Mouse (Mus musculus): ENCODE data around the gene Zdhhc22. TPM values are rescaled to one million over a fixed set of nuclear protein-coding genes. Genes with fewer than 3 reads are reported as not detected.

The Zdhhc22 gene
- polyA plus RNA-seq, 1 experiment from 2014 or later = 0.82 TPM

GRCm38 (mm10) chr12:87023456-87023855 lies 33.2 kb upstream of the Zdhhc22 start:
- no peaks in the 10 kb centered on the region for H3K36me3 ChIP-seq (ENCODE audit: control insufficient read depth, insufficient read depth, low read length)
- H3K27me3 ChIP-seq (ENCODE audit: control insufficient read depth, insufficient read depth, low read length) = peaks cover 8% of the 10 kb centered on the region
- H3K9ac ChIP-seq (ENCODE audit: low read depth, low read length) = no peak overlapping the region
- DNase-seq (ENCODE audit: low spot score) (no peak), ATAC-seq (ENCODE audit: low FRiP score) (no peak)
- peaks cover 4% of the 10 kb centered on the region; the same call in 1 of the 2 replicates for H3K4me1 ChIP-seq (replicated peaks; ENCODE audit: control insufficient read depth, insufficient read depth, low read length)
- no peak overlapping the region for H3K27ac ChIP-seq (ENCODE audit: low read depth, low read length)
- 90% methylated on average over 3 of the region's 3 CpGs for WGBS
- no peak overlapping the region for H3K4me3 ChIP-seq (ENCODE audit: low read depth, low read length)
- H3K4me2 ChIP-seq (replicated peaks; ENCODE audit: low read depth, low read length) = no peak overlapping the region
- no peaks in the 10 kb centered on the region for H3K9me3 ChIP-seq (ENCODE audit: control insufficient read depth, low read length)

GRCm38 (mm10) chr12:87022006-87022405 lies 31.8 kb upstream of the Zdhhc22 start:
- 79% methylated on average over 2 of the region's 2 CpGs for WGBS
- peaks cover 4% of the 10 kb centered on the region; the same call in 1 of the 2 replicates for H3K4me1 ChIP-seq (replicated peaks; ENCODE audit: control insufficient read depth, insufficient read depth, low read length)
- no peak for DNase-seq (ENCODE audit: low spot score)

GRCm38 (mm10) chr12:87021040-87021439 lies 30.8 kb upstream of the Zdhhc22 start, which contains the start of gene Tmem63c:
Tmem63c (plus strand) TSS chr12:87021340.
- ATAC-seq (ENCODE audit: low FRiP score) (no peak), DNase-seq (ENCODE audit: low spot score) (no peak)
- no peak within 1 kb of the TSS for H3K27ac ChIP-seq (ENCODE audit: low read depth, low read length)
- H3K4me3 ChIP-seq (ENCODE audit: low read depth, low read length) = no peak within 1 kb of the TSS
- no peaks in the 10 kb centered on the region for H3K36me3 ChIP-seq (ENCODE audit: control insufficient read depth, insufficient read depth, low read length)
- no peak within 1 kb of the TSS for H3K4me2 ChIP-seq (replicated peaks; ENCODE audit: low read depth, low read length)
- 80% methylated on average over 6 of the region's 6 CpGs for WGBS
- no peak within 1 kb of the TSS for H3K9ac ChIP-seq (ENCODE audit: low read depth, low read length)
- H3K9me3 ChIP-seq (ENCODE audit: control insufficient read depth, low read length) = no peaks in the 10 kb centered on the region
- no peaks in the 10 kb centered on the region for H3K4me1 ChIP-seq (replicated peaks; ENCODE audit: control insufficient read depth, insufficient read depth, low read length)
- H3K27me3 ChIP-seq (ENCODE audit: control insufficient read depth, insufficient read depth, low read length) = no peaks in the 10 kb centered on the region

More at GRCm38 (mm10) chr12:87022006-87022405, 31.8 kb upstream of the Zdhhc22 start:
- Histone ChIP-seq H3K4me3 (ENCODE audit: low read depth, low read length) (no peak overlapping the region), H3K36me3 (ENCODE audit: control insufficient read depth, insufficient read depth, low read length) (no peaks in the 10 kb centered on the region), H3K9me3 (ENCODE audit: control insufficient read depth, low read length) (no peaks in the 10 kb centered on the region), H3K4me2 (replicated peaks; ENCODE audit: low read depth, low read length) (no peak overlapping the region), H3K27ac (ENCODE audit: low read depth, low read length) (no peak overlapping the region), H3K27me3 (ENCODE audit: control insufficient read depth, insufficient read depth, low read length) (peaks cover 4% of the 10 kb centered on the region; the same call in 1 of the 2 replicates), H3K9ac (ENCODE audit: low read depth, low read length) (no peak overlapping the region)
- no peak for ATAC-seq (ENCODE audit: low FRiP score)

- no peaks in the 10 kb centered on the region for H3K4me1 ChIP-seq (replicated peaks; ENCODE audit: control insufficient read depth, insufficient read depth, low read length)
- WGBS = 87% methylated on average over 2 of the region's 2 CpGs
- H3K27ac ChIP-seq (ENCODE audit: low read depth, low read length) = no peak overlapping the region
- DNase-seq (ENCODE audit: low spot score) (no peak), ATAC-seq (ENCODE audit: low FRiP score) (no peak)
- H3K27me3 ChIP-seq (ENCODE audit: control insufficient read depth, insufficient read depth, low read length) = no peaks in the 10 kb centered on the region
- H3K9me3 ChIP-seq (ENCODE audit: control insufficient read depth, low read length) = no peaks in the 10 kb centered on the region
- H3K4me2 ChIP-seq (replicated peaks; ENCODE audit: low read depth, low read length) = no peak overlapping the region
- H3K4me3 ChIP-seq (ENCODE audit: low read depth, low read length) = no peak overlapping the region
- no peak overlapping the region for H3K9ac ChIP-seq (ENCODE audit: low read depth, low read length)
- H3K36me3 ChIP-seq (ENCODE audit: control insufficient read depth, insufficient read depth, low read length) = no peaks in the 10 kb centered on the region
Observed at GRCm38 (mm10) chr12:87018756-87019155, 28.5 kb upstream of the Zdhhc22 start.

- Histone ChIP-seq H3K9ac (ENCODE audit: low read depth, low read length) (no peak overlapping the region), H3K4me1 (replicated peaks; ENCODE audit: control insufficient read depth, insufficient read depth, low read length) (no peaks in the 10 kb centered on the region), H3K36me3 (ENCODE audit: control insufficient read depth, insufficient read depth, low read length) (no peaks in the 10 kb centered on the region), H3K4me3 (ENCODE audit: low read depth, low read length) (no peak overlapping the region), H3K4me2 (replicated peaks; ENCODE audit: low read depth, low read length) (no peak overlapping the region), H3K27me3 (ENCODE audit: control insufficient read depth, insufficient read depth, low read length) (no peaks in the 10 kb centered on the region), H3K27ac (ENCODE audit: low read depth, low read length) (no peak overlapping the region), H3K9me3 (ENCODE audit: control insufficient read depth, low read length) (no peaks in the 10 kb centered on the region)
- ATAC-seq (ENCODE audit: low FRiP score) (no peak), DNase-seq (ENCODE audit: low spot score) (peak; percentile 51)
- WGBS = 56% methylated on average over 3 of the region's 3 CpGs
Observed at GRCm38 (mm10) chr12:87017041-87017440, 26.8 kb upstream of the Zdhhc22 start.

- Histone ChIP-seq H3K9me3 (ENCODE audit: control insufficient read depth, low read length) (no peaks in the 10 kb centered on the region), H3K27ac (ENCODE audit: low read depth, low read length) (no peak overlapping the region), H3K27me3 (ENCODE audit: control insufficient read depth, insufficient read depth, low read length) (no peaks in the 10 kb centered on the region), H3K36me3 (ENCODE audit: control insufficient read depth, insufficient read depth, low read length) (no peaks in the 10 kb centered on the region), H3K9ac (ENCODE audit: low read depth, low read length) (no peak overlapping the region), H3K4me2 (replicated peaks; ENCODE audit: low read depth, low read length) (no peak overlapping the region), H3K4me3 (ENCODE audit: low read depth, low read length) (no peak overlapping the region), H3K4me1 (replicated peaks; ENCODE audit: control insufficient read depth, insufficient read depth, low read length) (no peaks in the 10 kb centered on the region)
- ATAC-seq (ENCODE audit: low FRiP score) (no peak), DNase-seq (ENCODE audit: low spot score) (no peak)
- 87% methylated on average over 4 of the region's 4 CpGs for WGBS
Observed at GRCm38 (mm10) chr12:87004596-87004995, 14.4 kb upstream of the Zdhhc22 start.

- Histone ChIP-seq H3K9me3 (ENCODE audit: control insufficient read depth, low read length) (no peaks in the 10 kb centered on the region), H3K9ac (ENCODE audit: low read depth, low read length) (no peak overlapping the region), H3K27me3 (ENCODE audit: control insufficient read depth, insufficient read depth, low read length) (no peaks in the 10 kb centered on the region), H3K4me2 (replicated peaks; ENCODE audit: low read depth, low read length) (no peak overlapping the region), H3K27ac (ENCODE audit: low read depth, low read length) (no peak overlapping the region), H3K4me3 (ENCODE audit: low read depth, low read length) (no peak overlapping the region), H3K4me1 (replicated peaks; ENCODE audit: control insufficient read depth, insufficient read depth, low read length) (no peaks in the 10 kb centered on the region), H3K36me3 (ENCODE audit: control insufficient read depth, insufficient read depth, low read length) (no peaks in the 10 kb centered on the region)
- DNase-seq (ENCODE audit: low spot score) (no peak), ATAC-seq (ENCODE audit: low FRiP score) (no peak)
- 67% methylated on average over 3 of the region's 3 CpGs for WGBS
Observed at GRCm38 (mm10) chr12:87003606-87004005, 13.4 kb upstream of the Zdhhc22 start.

GRCm38 (mm10) chr12:87002815-87003214 lies 12.6 kb upstream of the Zdhhc22 start:
- Histone ChIP-seq H3K9ac (ENCODE audit: low read depth, low read length) (no peak overlapping the region), H3K4me3 (ENCODE audit: low read depth, low read length) (no peak overlapping the region), H3K36me3 (ENCODE audit: control insufficient read depth, insufficient read depth, low read length) (no peaks in the 10 kb centered on the region), H3K9me3 (ENCODE audit: control insufficient read depth, low read length) (no peaks in the 10 kb centered on the region), H3K4me2 (replicated peaks; ENCODE audit: low read depth, low read length) (no peak overlapping the region), H3K4me1 (replicated peaks; ENCODE audit: control insufficient read depth, insufficient read depth, low read length) (no peaks in the 10 kb centered on the region), H3K27ac (ENCODE audit: low read depth, low read length) (no peak overlapping the region), H3K27me3 (ENCODE audit: control insufficient read depth, insufficient read depth, low read length) (no peaks in the 10 kb centered on the region)
- DNase-seq (ENCODE audit: low spot score) (no peak), ATAC-seq (ENCODE audit: low FRiP score) (no peak)
- 68% methylated on average over 7 of the region's 7 CpGs for WGBS

GRCm38 (mm10) chr12:87002209-87002608 lies 12.0 kb upstream of the Zdhhc22 start:
- Histone ChIP-seq H3K4me1 (replicated peaks; ENCODE audit: control insufficient read depth, insufficient read depth, low read length) (no peaks in the 10 kb centered on the region), H3K27me3 (ENCODE audit: control insufficient read depth, insufficient read depth, low read length) (no peaks in the 10 kb centered on the region), H3K36me3 (ENCODE audit: control insufficient read depth, insufficient read depth, low read length) (no peaks in the 10 kb centered on the region), H3K9me3 (ENCODE audit: control insufficient read depth, low read length) (no peaks in the 10 kb centered on the region), H3K27ac (ENCODE audit: low read depth, low read length) (no peak overlapping the region), H3K9ac (ENCODE audit: low read depth, low read length) (no peak overlapping the region), H3K4me3 (ENCODE audit: low read depth, low read length) (no peak overlapping the region), H3K4me2 (replicated peaks; ENCODE audit: low read depth, low read length) (no peak overlapping the region)
- no peak for ATAC-seq (ENCODE audit: low FRiP score)
- WGBS = 62% methylated on average over 7 of the region's 7 CpGs
- DNase-seq (ENCODE audit: low spot score) = no peak
